Comparison of ENCODE assay signal across 15 mouse cellular contexts in genomic region chr17:79768080-79768479, GRCm38 (mm10). TPM values are rescaled to one million over a fixed set of nuclear protein-coding genes. Genes with fewer than 3 reads are reported as not detected.
"Had no signal": no experiment of that assay in that cellular context is flagged by ENCODE, and none has a peak within 500 bp of the region (broad histone marks: within the 10 kb centered on the region; RNA-seq: fewer than 3 reads in every experiment).

No protein-coding gene starts in this region.

- H3K9ac ChIP-seq: intestine, embryonic 15.5 days; limb, embryonic 13.5 days; lung, embryonic 15.5 days; midbrain, embryonic 12.5 days; neural tube, embryonic 13.5 days; stomach, embryonic 15.5 days had no signal

- H3K27me3 ChIP-seq: intestine, embryonic 15.5 days; limb, embryonic 13.5 days; lung, embryonic 15.5 days; midbrain, embryonic 12.5 days; neural tube, embryonic 13.5 days; stomach, embryonic 15.5 days had no signal

- H3K9me3 ChIP-seq: intestine, embryonic 15.5 days; limb, embryonic 13.5 days; lung, embryonic 15.5 days; midbrain, embryonic 12.5 days; neural tube, embryonic 13.5 days; stomach, embryonic 15.5 days had no signal

- H3K4me1 ChIP-seq: intestine, embryonic 15.5 days; stomach, embryonic 15.5 days had no signal

- H3K27ac ChIP-seq: intestine, embryonic 15.5 days; limb, embryonic 13.5 days; lung, embryonic 15.5 days; midbrain, embryonic 12.5 days; neural tube, embryonic 13.5 days; stomach, embryonic 15.5 days had no signal

- H3K36me3 ChIP-seq: intestine, embryonic 15.5 days; limb, embryonic 13.5 days; lung, embryonic 15.5 days; midbrain, embryonic 12.5 days; neural tube, embryonic 13.5 days; stomach, embryonic 15.5 days had no signal

- H3K4me3 ChIP-seq: intestine, embryonic 15.5 days; limb, embryonic 13.5 days; lung, embryonic 15.5 days; midbrain, embryonic 12.5 days; neural tube, embryonic 13.5 days; stomach, embryonic 15.5 days had no signal

- ATAC-seq: intestine, embryonic 15.5 days; midbrain, embryonic 16.5 days had no signal

- DNase-seq: left cerebral cortex, postnatal 4 days; retina, postnatal 1 day; right cerebral cortex, postnatal 4 days; spleen, adult 18-20 months; thymus, adult 2 months; thymus, postnatal 25 days had no signal

- H3K4me2 ChIP-seq: intestine, embryonic 15.5 days; limb, embryonic 13.5 days; liver, embryonic 11.5 days; lung, embryonic 15.5 days; midbrain, embryonic 12.5 days; neural tube, embryonic 13.5 days; stomach, embryonic 15.5 days had no signal

RNA-seq across cellular contexts. Expression of gene Cyp1b1, which starts 53.2 kb away (rescaled TPM):
- total RNA-seq: megakaryocyte-erythroid progenitor cell, adult 5-6 weeks had no signal
